Mouse (Mus musculus): ENCODE measurements around the gene Ssu72. TPM values are rescaled to one million over a fixed set of nuclear protein-coding genes. Genes with fewer than 3 reads are reported as not detected.

Ssu72 gene
- total and polyA plus RNA-seq, 3 experiments = 140 to 267 (median 170) TPM

DNA sequence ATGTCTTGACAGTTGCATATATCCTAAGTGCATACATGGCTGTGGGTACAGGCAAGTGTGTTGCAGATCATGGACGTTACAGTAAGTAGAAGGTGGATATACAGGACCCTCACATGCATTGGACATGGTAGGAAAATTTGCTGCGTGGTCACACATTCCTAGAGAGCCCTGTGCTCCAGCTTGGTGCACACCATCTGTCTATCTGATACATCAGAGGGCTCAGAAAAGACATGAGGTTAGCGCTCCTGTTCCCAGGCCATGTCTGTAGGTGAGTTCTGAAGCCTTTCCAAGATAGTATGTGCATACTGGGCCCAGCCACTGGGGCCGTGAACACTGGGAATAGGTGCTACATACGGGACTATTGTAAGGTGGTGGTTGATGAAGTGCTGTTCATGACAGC is 31.8 kb downstream of the Ssu72 start:
- no peak for DNase-seq (ENCODE audit: low read depth, low spot score)
- H3K79me2 ChIP-seq (ENCODE audit: control insufficient read depth, insufficient read depth, low read length, poor library complexity) = peaks cover 3% of the 10 kb centered on the region; the same call in 1 of the 2 replicates
- no peaks in the 10 kb centered on the region for H3K9me3 ChIP-seq (replicated peaks; ENCODE audit: insufficient read depth, low read length)
- H3K4me3 ChIP-seq (ENCODE audit: control insufficient read depth in 1 of 2, insufficient read depth in 1 of 2, low read depth in 2 of 2, low read length in 2 of 2) = no peak overlapping the region
- H3K27me3 ChIP-seq (ENCODE audit: control insufficient read depth in 1 of 2, insufficient read depth in 2 of 2, low read length in 2 of 2) = no peaks in the 10 kb centered on the region
- H3K4me1 ChIP-seq (ENCODE audit: control insufficient read depth in 1 of 2, insufficient read depth in 2 of 2, low read length in 2 of 2) = 0 out of 4 replicates have a peak, but pooled peaks cover 0 to 5% of the 10 kb centered on the region in 2 experiments
- no peaks in the 10 kb centered on the region; a peak in 1 of 4 replicates for H3K36me3 ChIP-seq (ENCODE audit: control insufficient read depth in 1 of 2, insufficient read depth in 2 of 2, low read length in 2 of 2)
- H3K27ac ChIP-seq (ENCODE audit: control insufficient read depth, low read depth, low read length) = no peak overlapping the region
- TF ChIP-seq MAZ (IDR thresholded peaks at IDR 0.05; ENCODE audit: low read depth, low read length) (no peak), SMC3 (IDR thresholded peaks at IDR 0.05; ENCODE audit: low read depth, low read length) (no peak), USF2 (IDR thresholded peaks at IDR 0.05; ENCODE audit: borderline replicate concordance in 1 of 2, insufficient read depth in 1 of 2, low read depth in 1 of 2, low read length in 2 of 2) (no peak), TBP (IDR thresholded peaks at IDR 0.05; ENCODE audit: low read depth, low read length) (no peak), HCFC1 (IDR thresholded peaks at IDR 0.05; ENCODE audit: low read depth, low read length) (no peak), MYB (IDR thresholded peaks at IDR 0.05; ENCODE audit: low read depth, low read length) (no peak), EP300 (IDR thresholded peaks at IDR 0.05; ENCODE audit: low read depth in 1 of 2, low read length in 2 of 2) (no peak), TAL1 (IDR thresholded peaks at IDR 0.05; ENCODE audit: low read length) (no peak), GABPA (IDR thresholded peaks at IDR 0.05; ENCODE audit: low read depth, low read length) (no peak)
- no peak overlapping the region for H3K9ac ChIP-seq (ENCODE audit: control insufficient read depth, low read depth, low read length, poor library complexity, severe bottlenecking)

DNA sequence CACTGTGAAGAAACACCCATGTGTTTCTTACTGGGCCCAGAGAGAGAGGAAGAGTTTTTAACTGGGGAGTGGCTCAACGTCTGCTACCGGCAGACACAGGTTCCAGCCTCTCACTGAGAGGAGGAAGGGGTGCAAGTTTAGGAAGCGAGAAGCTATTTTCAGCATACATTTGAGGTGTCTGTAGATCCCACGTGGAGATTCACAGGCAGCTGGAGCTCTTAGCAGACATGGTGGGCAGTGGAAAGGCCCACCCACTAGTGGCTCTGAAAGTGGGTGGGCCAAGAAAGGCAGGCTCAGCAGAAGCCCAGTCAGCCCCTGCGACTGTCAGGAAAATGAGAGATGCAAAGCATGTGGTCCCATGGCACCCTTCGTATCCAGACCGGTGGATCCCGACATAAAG is 33.7 kb downstream of the Ssu72 start:
- Histone ChIP-seq H3K79me2 (ENCODE audit: control insufficient read depth, insufficient read depth, low read length, poor library complexity) (peaks cover 3% of the 10 kb centered on the region; the same call in 1 of the 2 replicates), H3K27me3 (ENCODE audit: control insufficient read depth in 1 of 2, insufficient read depth in 2 of 2, low read length in 2 of 2) (no peaks in the 10 kb centered on the region), H3K4me3 (ENCODE audit: control insufficient read depth in 1 of 2, insufficient read depth in 1 of 2, low read depth in 2 of 2, low read length in 2 of 2) (no peak overlapping the region), H3K27ac (ENCODE audit: control insufficient read depth, low read depth, low read length) (no peak overlapping the region), H3K4me1 (ENCODE audit: control insufficient read depth in 1 of 2, insufficient read depth in 2 of 2, low read length in 2 of 2) (0 out of 4 replicates have a peak, but pooled peaks cover 0 to 5% of the 10 kb centered on the region in 2 experiments), H3K9ac (ENCODE audit: control insufficient read depth, low read depth, low read length, poor library complexity, severe bottlenecking) (no peak overlapping the region), H3K9me3 (replicated peaks; ENCODE audit: insufficient read depth, low read length) (no peaks in the 10 kb centered on the region), H3K36me3 (ENCODE audit: control insufficient read depth in 1 of 2, insufficient read depth in 2 of 2, low read length in 2 of 2) (peaks cover 0 to 6% of the 10 kb centered on the region in 2 experiments; a peak in 2 of 4 replicates)
- DNase-seq (ENCODE audit: low read depth, low spot score) = no peak
- no peak for TF ChIP-seq MEF2A (IDR thresholded peaks at IDR 0.05; ENCODE audit: extremely low read depth, insufficient replicate concordance, low read depth, low read length, poor library complexity, severe bottlenecking)
- TF ChIP-seq MXI1 (IDR thresholded peaks at IDR 0.05; ENCODE audit: low read depth, low read length) = no peak
- no peak for TF ChIP-seq TBP (IDR thresholded peaks at IDR 0.05; ENCODE audit: low read depth, low read length)
- TF ChIP-seq ZNF384 (IDR thresholded peaks at IDR 0.05; ENCODE audit: low read depth, low read length) = no peak
- no peak for TF ChIP-seq RCOR1 (IDR thresholded peaks at IDR 0.05; ENCODE audit: low read depth, low read length)
- TF ChIP-seq CTCF (IDR thresholded peaks at IDR 0.05 in 2 of 3, conservative IDR thresholded peaks at IDR 0.05 in 1 of 3; ENCODE audit: control insufficient read depth in 1 of 3, insufficient read depth in 1 of 3, low read depth in 2 of 3, low read length in 3 of 3, poor library complexity in 1 of 3, severe bottlenecking in 1 of 3) = no peak
- TF ChIP-seq HCFC1 (IDR thresholded peaks at IDR 0.05; ENCODE audit: low read depth, low read length) = no peak
- TF ChIP-seq ZC3H11A (IDR thresholded peaks at IDR 0.05; ENCODE audit: low read depth, low read length) = no peak
- TF ChIP-seq SIN3A (IDR thresholded peaks at IDR 0.05; ENCODE audit: low read length) = no peak
- TF ChIP-seq RAD21 (IDR thresholded peaks at IDR 0.05; ENCODE audit: low read depth, low read length) = no peak
- TF ChIP-seq TCF12 (IDR thresholded peaks at IDR 0.05; ENCODE audit: low read depth, low read length) = no peak
- TF ChIP-seq USF1 (IDR thresholded peaks at IDR 0.05; ENCODE audit: low read depth, low read length) = no peak

All from MEL (cell line).